Mouse (Mus musculus): ENCODE measurements around the gene Rbm44. TPM values are rescaled to one million over a fixed set of nuclear protein-coding genes. Genes with fewer than 3 reads are reported as not detected.

Rbm44 gene
- polyA plus RNA-seq, 1 experiment from 2014 or later: 0.29 TPM

DNA sequence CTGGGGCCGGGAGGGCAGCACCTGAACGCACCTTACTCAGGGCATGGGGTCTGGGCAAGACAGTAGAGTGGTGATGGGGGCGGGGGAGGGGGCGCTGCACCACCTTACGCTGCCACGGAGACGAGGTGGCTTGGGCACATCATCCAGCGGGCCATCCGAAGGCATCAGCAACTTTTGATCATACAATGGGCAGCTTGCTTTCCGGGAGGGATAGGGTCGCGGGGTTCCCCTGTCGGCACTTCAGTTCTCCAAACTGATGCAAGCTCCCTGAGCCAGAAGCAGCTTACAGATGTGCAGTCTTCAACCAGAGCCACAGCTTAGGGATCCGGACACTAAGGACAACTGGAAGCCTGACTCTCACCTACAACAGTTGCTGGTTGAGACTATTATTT, 35.3 kb downstream of the Rbm44 start:
- peak overlapping the region; percentile 68 for H3K9ac ChIP-seq
- no peaks in the 10 kb centered on the region for H3K36me3 ChIP-seq
- H3K27ac ChIP-seq (replicated peaks): no peak overlapping the region
- H3K4me2 ChIP-seq: peak overlapping the region; percentile 65
- peak overlapping the region; percentile 35 for H3K4me3 ChIP-seq
- H3K9me3 ChIP-seq: no peaks in the 10 kb centered on the region
- peaks cover 35% of the 10 kb centered on the region for H3K27me3 ChIP-seq
- 7% methylated on average over 14 of the region's 14 CpGs for WGBS
- peak; percentile 27; the same call in 1 of the 2 replicates for ATAC-seq (ENCODE audit: low read depth)
- H3K4me1 ChIP-seq (replicated peaks): peaks cover 14% of the 10 kb centered on the region

DNA sequence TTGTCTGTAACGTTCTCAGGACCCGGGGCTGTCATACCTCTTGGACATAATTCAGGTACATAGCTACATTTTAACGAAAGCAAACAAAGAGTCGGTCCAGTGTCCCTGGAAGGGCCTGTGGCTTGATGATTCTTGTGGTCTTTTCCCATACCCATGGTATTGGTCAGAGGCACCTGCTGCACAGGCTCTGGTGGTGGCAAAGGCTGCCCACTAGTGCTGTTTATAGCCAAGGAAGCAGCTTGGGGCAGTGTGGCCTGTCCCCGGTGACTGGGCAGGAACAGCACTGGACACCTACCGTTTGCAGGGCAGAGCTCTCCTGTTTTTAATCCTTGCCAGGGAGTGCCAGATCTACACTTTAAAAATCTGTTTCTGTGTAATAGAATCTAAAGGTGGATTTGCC, 35.8 kb downstream of the Rbm44 start:
- no peak for ATAC-seq (ENCODE audit: low read depth)
- Histone ChIP-seq H3K4me3 (no peak overlapping the region), H3K9ac (no peak overlapping the region), H3K27ac (replicated peaks) (no peak overlapping the region), H3K36me3 (no peaks in the 10 kb centered on the region), H3K9me3 (no peaks in the 10 kb centered on the region), H3K4me1 (replicated peaks) (peaks cover 14% of the 10 kb centered on the region), H3K27me3 (peaks cover 35% of the 10 kb centered on the region), H3K4me2 (peak overlapping the region; percentile 65; the same call in 1 of the 2 replicates)
- WGBS: 76% methylated on average over 6 of the region's 6 CpGs

DNA sequence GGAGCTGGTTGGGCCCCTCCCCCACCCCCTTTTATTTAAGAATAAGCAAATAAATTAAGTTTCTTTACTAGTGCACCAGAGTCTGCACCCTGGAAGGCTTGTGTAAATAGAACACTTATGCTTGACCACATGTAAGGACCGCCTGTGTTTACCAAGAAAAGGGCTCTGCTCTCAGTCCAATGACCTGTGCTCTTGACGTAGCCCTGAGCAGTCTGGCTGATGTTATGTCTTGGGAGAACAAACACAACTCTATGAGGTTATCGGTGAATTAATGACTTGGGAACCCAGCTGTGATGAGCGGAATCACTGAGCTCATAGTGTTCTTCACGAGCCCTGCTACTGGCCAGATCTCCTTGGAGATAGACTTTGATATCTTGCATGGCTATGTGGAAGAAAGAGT, 36.4 kb downstream of the Rbm44 start:
- 56% methylated on average over 5 of the region's 5 CpGs for WGBS

GRCm38 (mm10) chr1:91181784-91182450, 37.0 kb downstream of the Rbm44 start:
- H3K9me3 ChIP-seq: no peaks in the 10 kb centered on the region
- H3K4me2 ChIP-seq: no peak overlapping the region
- 73% methylated on average over 12 of the region's 12 CpGs for WGBS
- H3K36me3 ChIP-seq: no peaks in the 10 kb centered on the region
- H3K4me3 ChIP-seq: no peak overlapping the region
- ATAC-seq (ENCODE audit: low read depth): no peak
- H3K9ac ChIP-seq: no peak overlapping the region
- no peak overlapping the region for H3K27ac ChIP-seq (replicated peaks)
- H3K27me3 ChIP-seq: peaks cover 35% of the 10 kb centered on the region
- H3K4me1 ChIP-seq (replicated peaks): peaks cover 14% of the 10 kb centered on the region

More for the DNA sequence above, 36.4 kb downstream of the Rbm44 start:
- Histone ChIP-seq H3K27ac (replicated peaks) (no peak overlapping the region), H3K4me3 (no peak overlapping the region), H3K4me1 (replicated peaks) (peaks cover 14% of the 10 kb centered on the region), H3K4me2 (no peak overlapping the region), H3K9ac (no peak overlapping the region), H3K9me3 (no peaks in the 10 kb centered on the region), H3K27me3 (peaks cover 35% of the 10 kb centered on the region), H3K36me3 (no peaks in the 10 kb centered on the region)
- ATAC-seq (ENCODE audit: low read depth): no peak

DNA sequence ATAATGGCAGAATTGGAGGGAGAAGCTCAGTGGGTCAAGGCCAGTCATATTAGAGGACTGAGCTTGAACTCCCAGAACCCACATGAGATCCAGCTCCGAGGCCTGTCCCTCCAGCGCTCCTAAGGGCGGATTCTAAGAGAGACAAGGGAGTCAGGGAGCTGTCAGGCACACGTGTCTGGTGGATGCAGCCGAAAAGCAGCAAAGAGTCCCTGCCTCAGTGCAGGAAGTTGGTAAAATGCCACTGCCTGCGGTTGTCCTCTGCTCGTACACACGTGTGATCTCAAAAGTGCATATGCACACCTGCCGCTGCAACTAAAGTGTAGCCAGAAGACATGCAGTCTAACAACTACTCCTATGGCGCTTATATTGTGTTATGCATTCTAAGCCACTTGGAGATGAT, 38.4 kb downstream of the Rbm44 start:
- Histone ChIP-seq H3K27me3 (peaks cover 35% of the 10 kb centered on the region), H3K4me1 (replicated peaks) (peaks cover 14% of the 10 kb centered on the region), H3K9ac (no peak overlapping the region), H3K4me2 (no peak overlapping the region), H3K36me3 (no peaks in the 10 kb centered on the region), H3K4me3 (no peak overlapping the region), H3K27ac (replicated peaks) (no peak overlapping the region), H3K9me3 (no peaks in the 10 kb centered on the region)
- ATAC-seq (ENCODE audit: low read depth): no peak
- WGBS: 90% methylated on average over 10 of the region's 10 CpGs

GRCm38 (mm10) chr1:91186677-91187076, 41.8 kb downstream of the Rbm44 start:
- Histone ChIP-seq H3K4me1 (replicated peaks) (no peaks in the 10 kb centered on the region), H3K4me3 (no peak overlapping the region), H3K9ac (no peak overlapping the region), H3K36me3 (no peaks in the 10 kb centered on the region), H3K27ac (replicated peaks) (no peak overlapping the region), H3K4me2 (no peak overlapping the region), H3K27me3 (peaks cover 8% of the 10 kb centered on the region; the same call in 1 of the 2 replicates), H3K9me3 (no peaks in the 10 kb centered on the region)
- ATAC-seq (ENCODE audit: low read depth): no peak
- 85% methylated on average over 6 of the region's 6 CpGs for WGBS

GRCm38 (mm10) chr1:91187315-91187714, 42.4 kb downstream of the Rbm44 start:
- no peak overlapping the region for H3K4me2 ChIP-seq
- no peak overlapping the region for H3K27ac ChIP-seq (replicated peaks)
- H3K9me3 ChIP-seq: no peaks in the 10 kb centered on the region
- no peaks in the 10 kb centered on the region for H3K36me3 ChIP-seq
- H3K4me1 ChIP-seq (replicated peaks): no peaks in the 10 kb centered on the region
- H3K4me3 ChIP-seq: no peak overlapping the region
- WGBS: 87% methylated on average over 5 of the region's 5 CpGs
- H3K9ac ChIP-seq: no peak overlapping the region
- H3K27me3 ChIP-seq: peaks cover 5% of the 10 kb centered on the region; the same call in 1 of the 2 replicates
- no peak for ATAC-seq (ENCODE audit: low read depth)

DNA sequence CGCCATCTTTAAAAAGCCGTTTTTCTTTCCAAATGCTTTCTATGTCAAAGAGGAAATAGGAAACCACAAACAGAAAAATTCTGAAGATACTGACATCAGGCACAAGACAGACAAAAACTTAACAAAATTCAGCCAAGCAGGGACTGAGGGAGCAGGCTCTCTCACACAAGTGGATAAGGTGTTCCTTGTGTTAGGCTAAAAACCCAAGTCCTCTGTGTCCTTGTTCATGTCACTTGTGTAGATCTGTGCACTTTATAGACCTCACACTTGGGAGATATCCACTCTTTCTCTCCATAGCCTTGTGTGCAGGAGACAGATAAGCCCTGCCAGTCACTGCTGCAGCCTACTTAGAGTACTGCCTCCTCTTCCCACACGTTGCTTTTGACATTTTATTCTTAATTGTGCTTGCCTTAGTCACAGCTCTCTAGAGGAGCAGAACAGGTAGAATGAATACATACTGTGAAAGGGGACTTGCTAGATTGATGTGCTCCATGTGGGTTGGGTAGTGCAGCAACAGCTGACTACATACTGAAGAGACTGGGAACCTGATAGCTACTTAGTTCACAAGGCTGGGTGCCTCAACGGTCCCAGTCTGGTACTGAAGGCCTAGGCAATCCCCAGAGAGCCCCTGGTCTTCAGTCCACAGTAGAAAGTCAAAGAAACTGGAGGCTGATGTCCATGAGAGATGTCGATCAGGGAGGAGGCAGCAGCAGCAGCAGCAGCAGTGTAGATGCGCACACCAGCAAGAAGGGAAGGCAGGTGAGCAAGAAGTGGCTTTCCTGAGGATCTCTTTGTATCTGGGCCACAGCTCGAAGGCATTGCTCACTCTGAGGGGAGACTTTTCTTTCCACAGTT, 43.1 kb downstream of the Rbm44 start:
- Histone ChIP-seq H3K4me1 (replicated peaks) (no peaks in the 10 kb centered on the region), H3K27me3 (no peaks in the 10 kb centered on the region), H3K9me3 (no peaks in the 10 kb centered on the region), H3K27ac (replicated peaks) (no peak overlapping the region), H3K4me2 (no peak overlapping the region), H3K9ac (no peak overlapping the region), H3K4me3 (no peak overlapping the region), H3K36me3 (no peaks in the 10 kb centered on the region)
- 88% methylated on average over 7 of the region's 7 CpGs for WGBS
- no peak for ATAC-seq (ENCODE audit: low read depth)

GRCm38 (mm10) chr1:91188851-91189460, 44.1 kb downstream of the Rbm44 start:
- ATAC-seq (ENCODE audit: low read depth): no peak
- H3K4me1 ChIP-seq (replicated peaks): no peaks in the 10 kb centered on the region
- WGBS: 94% methylated on average over 10 of the region's 10 CpGs
- H3K9me3 ChIP-seq: no peaks in the 10 kb centered on the region
- no peak overlapping the region for H3K4me2 ChIP-seq
- no peaks in the 10 kb centered on the region for H3K27me3 ChIP-seq
- no peak overlapping the region for H3K9ac ChIP-seq
- no peak overlapping the region for H3K27ac ChIP-seq (replicated peaks)
- no peaks in the 10 kb centered on the region for H3K36me3 ChIP-seq
- H3K4me3 ChIP-seq: no peak overlapping the region

DNA sequence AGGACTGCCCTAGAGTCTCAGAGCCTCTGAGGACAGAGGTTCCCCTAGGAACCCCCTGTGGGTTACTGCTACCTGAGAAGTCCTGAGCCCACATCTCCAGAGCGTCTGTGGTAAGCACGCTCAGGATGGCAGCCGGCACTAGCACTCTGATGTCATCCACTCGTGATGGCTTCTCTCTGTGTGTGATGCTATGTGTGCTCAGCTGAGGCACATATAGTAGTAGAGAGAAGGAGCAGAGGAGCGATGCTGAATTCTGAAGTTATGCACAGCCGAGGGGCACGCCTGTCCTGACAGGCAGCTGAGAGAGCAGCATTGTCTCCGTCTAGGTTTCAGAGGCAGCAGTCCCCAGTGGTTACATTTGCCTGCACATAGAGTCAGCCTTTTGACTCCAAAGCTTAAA, 47.3 kb downstream of the Rbm44 start:
- Histone ChIP-seq H3K36me3 (no peaks in the 10 kb centered on the region), H3K9me3 (no peaks in the 10 kb centered on the region), H3K4me1 (replicated peaks) (no peaks in the 10 kb centered on the region), H3K27ac (replicated peaks) (no peak overlapping the region), H3K4me2 (no peak overlapping the region), H3K9ac (no peak overlapping the region), H3K27me3 (no peaks in the 10 kb centered on the region), H3K4me3 (no peak overlapping the region)
- WGBS: 82% methylated on average over 8 of the region's 8 CpGs
- ATAC-seq (ENCODE audit: low read depth): no peak

GRCm38 (mm10) chr1:91193242-91193641, 48.4 kb downstream of the Rbm44 start:
- no peaks in the 10 kb centered on the region for H3K36me3 ChIP-seq
- H3K4me3 ChIP-seq: no peak overlapping the region
- WGBS: 84% methylated on average over 4 of the region's 4 CpGs
- H3K9me3 ChIP-seq: no peaks in the 10 kb centered on the region
- H3K27me3 ChIP-seq: no peaks in the 10 kb centered on the region
- ATAC-seq (ENCODE audit: low read depth): no peak
- H3K4me2 ChIP-seq: no peak overlapping the region
- no peaks in the 10 kb centered on the region for H3K4me1 ChIP-seq (replicated peaks)
- no peak overlapping the region for H3K9ac ChIP-seq
- no peak overlapping the region for H3K27ac ChIP-seq (replicated peaks)

- Histone ChIP-seq H3K4me2 (no peak overlapping the region), H3K9me3 (no peaks in the 10 kb centered on the region), H3K4me3 (no peak overlapping the region), H3K4me1 (replicated peaks) (no peaks in the 10 kb centered on the region), H3K27ac (replicated peaks) (no peak overlapping the region), H3K9ac (no peak overlapping the region), H3K27me3 (no peaks in the 10 kb centered on the region), H3K36me3 (no peaks in the 10 kb centered on the region)
- no peak for ATAC-seq (ENCODE audit: low read depth)
- 88% methylated on average over 4 of the region's 4 CpGs for WGBS
Measured at GRCm38 (mm10) chr1:91193680-91194079, 48.8 kb downstream of the Rbm44 start.

All from neural tube, embryonic 13.5 days (tissue).